Mouse (Mus musculus) thymus, postnatal 4 days (tissue): ENCODE data around the gene Xpc.

ENCODE experiments used
- DNase-seq: peaks from one replicate; pipeline ENCODE4 v3.0.0; 2021

Gene Xpc

GRCm38 (mm10) chr6:91515545-91516449 lies at the start of gene Xpc, which contains the start of gene Lsm3:
Gene Xpc (minus strand): TSS chr6:91515888.
Gene Lsm3 (plus strand): TSS chr6:91515928.
- DNase-seq, result peak; percentile 99

GRCm38 (mm10) chr6:91563031-91563430 lies 47.3 kb upstream of the Xpc start:
- DNase-seq, result no peak

GRCm38 (mm10) chr6:91560186-91560585 lies 44.5 kb upstream of the Xpc start:
- no peak for DNase-seq

GRCm38 (mm10) chr6:91559371-91559770 lies 43.7 kb upstream of the Xpc start:
- DNase-seq, result no peak

GRCm38 (mm10) chr6:91558565-91558964 lies 42.9 kb upstream of the Xpc start:
- no peak for DNase-seq

GRCm38 (mm10) chr6:91552693-91553092 lies 37.0 kb upstream of the Xpc start:
- no peak for DNase-seq

GRCm38 (mm10) chr6:91551671-91552070 lies 36.0 kb upstream of the Xpc start:
- no peak for DNase-seq

GRCm38 (mm10) chr6:91549621-91550020 lies 33.9 kb upstream of the Xpc start:
- no peak for DNase-seq

GRCm38 (mm10) chr6:91547313-91547712 lies 31.6 kb upstream of the Xpc start:
- DNase-seq, result no peak

- no peak for DNase-seq
These were observed 30.7 kb upstream of the Xpc start for GRCm38 (mm10) chr6:91546241-91546884.

- DNase-seq, result no peak
These were observed 27.4 kb upstream of the Xpc start for GRCm38 (mm10) chr6:91543056-91543455.

GRCm38 (mm10) chr6:91541276-91541675 lies 25.6 kb upstream of the Xpc start:
- DNase-seq, result no peak

- no peak for DNase-seq
These were observed 20.5 kb upstream of the Xpc start for GRCm38 (mm10) chr6:91536047-91536765.

GRCm38 (mm10) chr6:91535231-91535630 lies 19.5 kb upstream of the Xpc start:
- no peak for DNase-seq

- DNase-seq, result no peak
These were observed 18.6 kb upstream of the Xpc start for GRCm38 (mm10) chr6:91534268-91534667.

- DNase-seq, result no peak
These were observed 18.1 kb upstream of the Xpc start for GRCm38 (mm10) chr6:91533771-91534170.

- DNase-seq, result no peak
These were observed 17.7 kb upstream of the Xpc start for GRCm38 (mm10) chr6:91533359-91533758.

GRCm38 (mm10) chr6:91532661-91533060 lies 17.0 kb upstream of the Xpc start:
- no peak for DNase-seq

- DNase-seq, result no peak
These were observed 15.6 kb upstream of the Xpc start for GRCm38 (mm10) chr6:91531276-91531675.

GRCm38 (mm10) chr6:91530673-91531072 lies 15.0 kb upstream of the Xpc start:
- DNase-seq, result no peak

GRCm38 (mm10) chr6:91528265-91528664 lies 12.6 kb upstream of the Xpc start:
- no peak for DNase-seq

GRCm38 (mm10) chr6:91527227-91527860 lies 11.7 kb upstream of the Xpc start:
- DNase-seq, result no peak

GRCm38 (mm10) chr6:91525544-91525943 lies 9.9 kb upstream of the Xpc start:
- DNase-seq, result no peak
